Mouse (Mus musculus): ENCODE measurements around the gene Eps8. TPM values are rescaled to one million over a fixed set of nuclear protein-coding genes. Genes with fewer than 3 reads are reported as not detected.

The Eps8 gene
- total and polyA plus RNA-seq, 3 experiments, result 0.08 to 0.15 TPM; not detected in 1

- H3K9me3 ChIP-seq (replicated peaks; ENCODE audit: insufficient read depth, low read length), result no peaks in the 10 kb centered on the region
- no peaks in the 10 kb centered on the region for H3K27me3 ChIP-seq (ENCODE audit: control insufficient read depth in 1 of 2, insufficient read depth in 2 of 2, low read length in 2 of 2)
- no peaks in the 10 kb centered on the region for H3K4me1 ChIP-seq (ENCODE audit: control insufficient read depth in 1 of 2, insufficient read depth in 2 of 2, low read length in 2 of 2)
- H3K9ac ChIP-seq (ENCODE audit: control insufficient read depth, low read depth, low read length, poor library complexity, severe bottlenecking), result no peak overlapping the region
- no peak for DNase-seq (ENCODE audit: low read depth, low spot score)
- H3K36me3 ChIP-seq (ENCODE audit: control insufficient read depth in 1 of 2, insufficient read depth in 2 of 2, low read length in 2 of 2), result no peaks in the 10 kb centered on the region
- no peak overlapping the region for H3K4me3 ChIP-seq (ENCODE audit: control insufficient read depth in 1 of 2, insufficient read depth in 1 of 2, low read depth in 2 of 2, low read length in 2 of 2)
- no peak overlapping the region for H3K27ac ChIP-seq (ENCODE audit: control insufficient read depth, low read depth, low read length)
- TF ChIP-seq GABPA (IDR thresholded peaks at IDR 0.05; ENCODE audit: low read depth, low read length), result no peak
- TF ChIP-seq ETS1 (IDR thresholded peaks at IDR 0.05; ENCODE audit: low read depth, low read length), result no peak
- TF ChIP-seq USF2 (IDR thresholded peaks at IDR 0.05; ENCODE audit: borderline replicate concordance in 1 of 2, insufficient read depth in 1 of 2, low read depth in 1 of 2, low read length in 2 of 2), result no peak
- no peak for TF ChIP-seq ZKSCAN1 (IDR thresholded peaks at IDR 0.05; ENCODE audit: low read depth, low read length)
- no peak for TF ChIP-seq USF1 (IDR thresholded peaks at IDR 0.05; ENCODE audit: low read depth, low read length)
- TF ChIP-seq SMC3 (IDR thresholded peaks at IDR 0.05; ENCODE audit: low read depth, low read length), result no peak
- no peak for TF ChIP-seq ZNF384 (IDR thresholded peaks at IDR 0.05; ENCODE audit: low read depth, low read length)
- no peak for TF ChIP-seq MYB (IDR thresholded peaks at IDR 0.05; ENCODE audit: low read depth, low read length)
- TF ChIP-seq EP300 (IDR thresholded peaks at IDR 0.05; ENCODE audit: low read depth in 1 of 2, low read length in 2 of 2), result no peak
- TF ChIP-seq MAX (IDR thresholded peaks at IDR 0.05; ENCODE audit: low read length), result no peak
- no peak for TF ChIP-seq ZMIZ1 (IDR thresholded peaks at IDR 0.05; ENCODE audit: low read depth, low read length)
- TF ChIP-seq ELF1 (IDR thresholded peaks at IDR 0.05; ENCODE audit: low read depth, low read length), result no peak
- no peak for TF ChIP-seq MEF2A (IDR thresholded peaks at IDR 0.05; ENCODE audit: extremely low read depth, insufficient replicate concordance, low read depth, low read length, poor library complexity, severe bottlenecking)
- TF ChIP-seq CTCF (IDR thresholded peaks at IDR 0.05 in 2 of 3, conservative IDR thresholded peaks at IDR 0.05 in 1 of 3; ENCODE audit: control insufficient read depth in 1 of 3, insufficient read depth in 1 of 3, low read depth in 2 of 3, low read length in 3 of 3, poor library complexity in 1 of 3, severe bottlenecking in 1 of 3), result no peak
- no peak for TF ChIP-seq RAD21 (IDR thresholded peaks at IDR 0.05; ENCODE audit: low read depth, low read length)
- no peak for TF ChIP-seq KAT2A (conservative IDR thresholded peaks at IDR 0.05; ENCODE audit: low read depth, low read length)
- no peak for TF ChIP-seq GATA1 (IDR thresholded peaks at IDR 0.05; ENCODE audit: low read depth, low read length)
- no peak for TF ChIP-seq TBP (IDR thresholded peaks at IDR 0.05; ENCODE audit: low read depth, low read length)
- no peaks in the 10 kb centered on the region for H3K79me2 ChIP-seq (ENCODE audit: control insufficient read depth, insufficient read depth, low read length, poor library complexity)
Measured at GRCm38 (mm10) chr6:137463771-137464170, 190.9 kb downstream of the Eps8 start.

- H3K9ac ChIP-seq (ENCODE audit: control insufficient read depth, low read depth, low read length, poor library complexity, severe bottlenecking), result no peak overlapping the region
- H3K4me1 ChIP-seq (ENCODE audit: control insufficient read depth in 1 of 2, insufficient read depth in 2 of 2, low read length in 2 of 2), result no peaks in the 10 kb centered on the region
- H3K27me3 ChIP-seq (ENCODE audit: control insufficient read depth in 1 of 2, insufficient read depth in 2 of 2, low read length in 2 of 2), result no peaks in the 10 kb centered on the region
- H3K27ac ChIP-seq (ENCODE audit: control insufficient read depth, low read depth, low read length), result no peak overlapping the region
- no peaks in the 10 kb centered on the region for H3K9me3 ChIP-seq (replicated peaks; ENCODE audit: insufficient read depth, low read length)
- no peak overlapping the region for H3K4me3 ChIP-seq (ENCODE audit: control insufficient read depth in 1 of 2, insufficient read depth in 1 of 2, low read depth in 2 of 2, low read length in 2 of 2)
- H3K36me3 ChIP-seq (ENCODE audit: control insufficient read depth in 1 of 2, insufficient read depth in 2 of 2, low read length in 2 of 2), result no peaks in the 10 kb centered on the region
- no peaks in the 10 kb centered on the region for H3K79me2 ChIP-seq (ENCODE audit: control insufficient read depth, insufficient read depth, low read length, poor library complexity)
- no peak for DNase-seq (ENCODE audit: low read depth, low spot score)
- TF ChIP-seq ELF1 (IDR thresholded peaks at IDR 0.05; ENCODE audit: low read depth, low read length), result no peak
- TF ChIP-seq POLR2A (IDR thresholded peaks at IDR 0.05; ENCODE audit: control insufficient read depth in 1 of 2, insufficient read depth in 1 of 2, low read depth in 1 of 2, low read length in 2 of 2, poor library complexity in 1 of 2), result no peak
- no peak for TF ChIP-seq POLR2AphosphoS2 (IDR thresholded peaks at IDR 0.05; ENCODE audit: low read length)
Measured at GRCm38 (mm10) chr6:137458136-137458535, 196.5 kb downstream of the Eps8 start.
